Mouse (Mus musculus) mesoderm, embryonic 11.5 days (tissue): ENCODE data around the gene Gpd1l.

ENCODE experiments used
- DNase-seq: peaks from one replicate; pipeline ENCODE4 v3.0.0-alpha.2; 2012; ENCODE audit warnings: low read depth, low spot score

Gene Gpd1l

DNA sequence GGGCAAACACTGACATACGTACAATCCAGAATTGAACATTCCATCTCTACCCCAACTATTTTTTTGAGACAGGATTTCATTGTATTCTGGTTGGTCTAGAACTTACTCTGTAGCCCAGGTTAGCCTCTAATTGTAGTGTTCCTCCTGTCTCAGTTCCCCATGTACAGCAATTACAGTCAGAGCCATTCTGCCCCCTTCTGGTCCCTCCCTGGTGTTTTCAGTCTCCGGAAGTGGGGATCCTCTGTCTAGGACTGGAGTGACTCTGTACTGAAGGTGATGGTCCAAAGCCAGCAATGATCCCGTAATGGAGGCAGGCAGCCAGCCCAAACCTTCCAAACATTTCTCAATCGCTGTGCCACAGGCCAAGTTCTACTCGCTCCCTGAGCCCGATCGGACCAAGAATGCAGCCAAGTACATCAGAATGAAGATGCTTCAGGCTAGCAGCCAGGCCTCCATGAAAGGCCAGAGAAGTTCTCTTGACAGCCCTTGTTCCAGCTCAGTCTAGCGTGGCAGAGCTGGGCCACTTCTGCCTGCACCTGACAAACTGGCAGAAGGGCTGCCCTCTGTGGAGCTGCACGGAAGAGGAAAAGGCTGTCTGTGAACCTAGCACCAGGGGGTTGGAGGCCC lies 3.2 kb downstream of the Gpd1l start:
- no peak for DNase-seq

DNA sequence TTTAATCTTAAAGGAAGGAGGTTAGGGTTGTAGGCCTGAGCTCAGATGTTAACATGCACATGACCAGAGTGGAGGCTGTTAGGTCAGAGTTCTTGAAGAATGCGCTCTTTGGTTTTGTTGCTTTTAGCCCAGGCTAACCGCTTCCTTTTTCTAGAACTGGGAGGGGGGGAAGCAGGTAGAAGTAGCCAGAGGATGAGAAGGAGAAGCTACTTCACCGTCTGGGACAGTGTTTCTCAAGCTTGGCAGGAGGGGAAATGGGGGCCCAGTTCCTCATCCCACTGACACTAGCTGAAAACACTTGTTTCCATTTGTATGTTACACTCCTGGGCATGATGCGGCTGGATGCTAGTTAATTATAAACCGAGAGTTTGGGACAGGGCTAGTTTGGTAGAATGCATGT lies 8.2 kb downstream of the Gpd1l start:
- DNase-seq, result no peak

DNA sequence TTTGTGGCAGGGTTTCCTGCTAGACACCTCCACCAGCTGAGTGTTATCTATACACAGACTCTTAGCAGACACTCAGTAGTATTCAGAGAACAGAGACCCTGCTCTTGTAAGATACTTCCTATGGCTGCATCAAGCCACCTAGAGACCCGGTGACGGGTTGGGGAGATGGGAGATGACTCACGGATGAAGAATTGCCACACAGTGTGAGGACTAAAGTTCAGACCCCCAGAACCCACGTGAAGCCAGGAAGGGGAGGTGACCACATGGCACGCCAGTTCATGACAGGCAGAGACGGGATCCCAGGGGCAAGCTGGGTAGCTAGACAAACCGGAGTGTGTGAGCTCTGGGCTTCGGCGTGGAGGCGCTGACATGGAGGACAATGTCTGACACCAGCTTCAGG lies 8.7 kb downstream of the Gpd1l start:
- no peak for DNase-seq

DNA sequence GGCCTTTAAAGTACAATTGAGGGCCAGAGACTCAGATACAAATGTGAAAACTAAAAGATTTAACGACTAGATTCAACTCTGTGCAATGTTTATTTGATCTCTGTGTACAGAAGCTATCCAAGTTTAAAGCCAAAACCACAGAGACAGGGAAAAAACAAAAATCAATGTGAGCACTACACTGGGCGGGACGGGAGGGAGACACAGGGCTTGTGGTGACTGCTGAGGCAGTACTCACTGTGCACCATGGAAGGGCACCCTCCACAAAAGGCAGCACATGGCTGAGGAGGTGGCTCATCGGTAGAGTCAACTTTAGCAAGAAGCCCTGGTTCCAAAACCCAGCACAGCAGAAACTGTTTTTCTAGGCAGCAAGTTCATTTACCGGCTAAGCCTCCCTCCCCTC lies 9.3 kb downstream of the Gpd1l start:
- DNase-seq, result no peak

DNA sequence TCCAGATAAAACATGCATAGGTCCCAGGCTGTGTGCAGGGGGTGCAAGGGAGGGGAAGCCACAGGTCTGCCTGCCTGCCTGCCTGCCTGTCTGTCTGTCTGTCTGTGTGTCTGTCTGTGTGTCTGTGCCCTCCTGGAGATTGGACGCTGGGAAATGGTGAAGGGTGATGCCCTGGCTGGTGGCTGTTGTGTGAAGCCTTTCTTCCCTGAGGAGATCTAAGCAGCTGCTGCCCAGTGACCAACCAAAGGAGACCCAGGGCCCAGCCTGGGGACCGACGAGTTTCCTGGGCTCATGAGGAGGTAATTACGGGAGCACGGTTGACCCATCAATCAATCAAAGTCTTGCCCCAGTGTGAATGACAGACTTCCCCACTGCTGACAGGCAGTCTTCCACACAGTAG lies 11.6 kb downstream of the Gpd1l start:
- no peak for DNase-seq

DNA sequence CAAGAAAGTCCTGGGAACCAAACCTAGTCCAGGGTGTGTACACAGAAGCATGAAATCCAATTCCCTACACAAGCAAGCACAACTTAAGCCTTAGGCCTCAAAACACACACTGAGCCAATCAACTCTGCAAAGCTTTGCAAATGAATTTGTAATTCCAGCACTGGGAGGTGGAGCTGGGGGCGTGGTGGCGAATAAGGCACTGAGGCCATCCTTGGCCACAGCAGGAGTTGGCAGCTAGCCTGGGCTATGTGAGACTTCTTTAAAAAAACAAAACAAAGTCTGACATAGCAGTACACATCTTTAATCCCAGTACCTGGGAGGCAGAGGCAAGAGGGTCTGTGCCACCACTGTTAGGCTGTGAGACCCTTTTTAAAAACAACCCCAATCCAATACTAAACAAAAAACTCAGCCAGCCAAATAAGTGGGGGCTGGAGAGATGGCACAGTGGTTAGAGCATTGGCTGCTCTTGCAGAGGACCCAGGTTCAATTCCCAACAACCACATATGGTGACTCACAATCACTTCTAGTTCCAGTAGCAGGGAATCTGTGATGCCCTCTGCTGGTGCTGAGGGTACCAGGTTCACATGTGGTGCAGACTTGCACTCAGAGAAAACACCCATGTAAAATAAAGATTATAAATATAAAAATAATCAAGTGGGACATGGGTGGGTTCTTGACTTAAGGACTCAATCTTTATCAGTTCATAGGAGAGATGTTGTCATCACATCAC lies 12.3 kb downstream of the Gpd1l start:
- DNase-seq, result no peak

DNA sequence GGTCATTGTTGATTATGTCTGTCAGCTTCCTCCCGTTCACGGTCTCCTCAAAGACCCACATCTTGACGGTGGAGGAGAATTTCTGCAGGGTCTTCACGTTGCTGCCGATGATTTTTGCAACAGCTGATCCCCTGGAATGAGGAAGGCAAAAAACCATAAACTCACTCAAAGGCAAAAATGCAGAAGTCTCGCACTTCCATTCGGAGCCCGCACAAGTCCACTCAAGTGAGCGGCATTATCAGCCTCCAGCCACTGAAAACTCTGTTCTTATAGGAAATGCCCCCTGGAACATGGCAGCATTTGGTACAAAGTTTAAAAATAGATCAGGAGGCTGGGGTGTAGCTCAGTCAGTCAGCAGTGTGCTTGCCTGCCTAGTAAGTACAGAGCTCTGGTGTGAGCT lies 13.2 kb downstream of the Gpd1l start:
- DNase-seq, result no peak

DNA sequence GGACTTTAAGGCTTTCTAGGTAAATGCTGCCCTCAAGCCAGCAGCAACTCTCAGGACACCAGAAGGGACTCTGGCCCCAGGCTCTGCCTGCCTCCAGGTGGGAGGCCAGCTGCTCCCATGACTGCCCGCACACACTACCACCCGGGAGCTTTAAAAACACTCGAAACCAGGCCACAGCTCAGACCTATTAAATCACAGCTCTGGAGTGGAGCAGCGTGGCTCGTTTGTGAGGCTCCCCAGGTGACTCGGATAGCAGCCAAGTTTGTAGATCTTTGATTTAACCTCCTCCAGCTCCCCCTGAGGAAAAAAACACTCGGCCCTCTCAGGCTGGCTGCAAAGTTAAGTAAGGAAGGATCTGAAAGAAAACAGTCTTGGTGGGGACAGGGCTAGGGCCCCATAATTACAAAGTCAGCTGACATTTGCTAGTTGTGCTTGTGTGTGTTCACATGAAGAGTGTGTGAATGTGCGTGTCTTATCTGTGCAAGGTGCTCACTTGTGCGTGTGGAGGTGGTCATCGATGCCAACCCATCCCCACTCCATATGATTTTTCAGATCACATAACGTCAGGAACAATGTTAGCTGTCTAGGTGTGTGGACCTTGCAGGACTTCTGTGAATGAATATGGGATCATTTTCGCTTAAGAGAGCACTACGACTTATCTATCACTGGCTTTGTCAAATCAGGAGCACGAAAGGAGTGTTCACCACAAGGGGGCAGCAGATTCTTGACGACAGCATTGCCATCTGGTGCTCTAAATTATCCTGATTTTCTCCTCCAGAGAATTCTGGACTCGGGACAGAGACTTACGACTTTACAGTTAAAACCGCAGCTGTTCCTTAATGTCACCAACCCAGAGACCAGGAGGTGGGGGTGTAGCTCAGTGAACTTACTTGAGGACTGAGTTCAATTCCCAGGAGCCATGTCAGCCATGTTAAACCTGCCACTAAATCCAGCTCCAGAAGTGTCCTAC lies 20.8 kb downstream of the Gpd1l start:
- peak; percentile 87 for DNase-seq

DNA sequence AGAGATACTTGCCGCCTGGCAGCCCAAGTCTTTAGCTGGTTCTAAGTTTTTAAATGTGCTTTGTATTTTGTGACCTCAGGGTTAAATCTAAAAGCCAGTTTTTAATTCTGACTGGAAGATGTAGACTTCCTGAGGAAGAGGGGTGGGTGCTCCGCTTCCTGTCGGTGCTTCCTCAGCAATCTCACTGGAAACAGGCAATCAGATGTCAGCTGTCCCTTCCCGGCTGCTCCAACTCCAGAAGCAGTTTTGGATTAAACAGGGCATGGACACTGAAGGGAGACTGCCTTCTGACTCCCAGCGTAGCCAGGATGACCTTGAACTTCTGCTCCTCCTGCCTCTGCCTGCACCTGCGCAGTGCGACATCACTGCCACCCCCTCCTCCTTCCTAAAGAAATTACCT lies 26.3 kb downstream of the Gpd1l start:
- DNase-seq, result no peak

DNA sequence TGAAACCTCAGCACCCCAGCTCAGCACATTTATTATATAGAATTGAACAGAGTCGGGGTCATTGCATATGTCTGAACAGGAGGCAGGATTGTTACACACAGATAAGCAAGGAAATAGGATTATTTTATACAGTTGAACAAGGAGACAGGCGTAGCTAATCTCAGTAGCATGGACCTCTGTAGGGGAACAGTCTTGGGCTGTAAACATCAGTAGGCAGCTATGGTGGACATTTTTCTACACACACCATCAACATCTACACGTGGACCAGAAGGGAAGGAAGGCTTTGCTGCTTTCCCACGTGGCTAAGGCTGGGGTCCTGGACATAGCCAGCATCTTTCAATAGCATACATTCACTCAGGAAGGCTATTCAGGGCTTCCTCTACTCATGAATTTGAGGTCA lies 37.9 kb downstream of the Gpd1l start:
- DNase-seq, result no peak

DNA sequence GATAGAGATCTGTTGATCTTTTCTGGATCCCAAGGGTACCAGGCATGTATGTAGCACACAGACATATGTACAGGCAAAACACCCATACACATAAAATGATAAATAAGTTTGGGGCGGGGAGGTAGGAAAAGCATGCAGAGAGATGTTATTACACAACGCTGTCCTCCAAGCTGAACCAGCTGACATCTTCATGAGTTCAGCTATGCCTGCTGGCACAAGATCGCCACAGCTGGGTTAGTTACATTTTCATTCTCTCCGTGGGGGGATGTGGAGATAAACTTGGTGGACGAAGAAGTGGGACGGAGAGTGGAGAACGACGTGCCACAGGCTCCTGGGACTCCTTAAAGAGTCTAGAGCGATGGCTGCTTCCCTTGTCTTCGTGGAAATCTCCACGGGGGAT lies 40.8 kb downstream of the Gpd1l start:
- DNase-seq, result no peak

DNA sequence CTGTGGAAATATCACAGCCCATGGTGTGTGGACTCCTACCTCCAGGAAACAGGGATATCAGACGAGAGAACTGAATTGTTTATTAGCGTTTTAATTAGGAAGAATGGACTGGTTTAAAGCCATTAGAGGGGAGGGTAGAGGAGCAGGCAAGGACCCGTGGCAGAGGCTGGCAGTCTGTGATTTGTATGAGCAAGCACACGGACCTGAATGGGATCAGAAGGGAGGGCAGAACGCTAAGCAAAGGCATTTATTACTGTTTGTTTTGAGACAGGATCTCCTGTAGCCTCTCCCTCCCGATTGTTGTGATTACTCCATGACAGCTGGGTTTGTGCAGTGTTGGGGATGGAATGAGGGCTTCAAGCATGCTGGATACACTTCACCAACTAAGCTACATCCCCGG lies 43.4 kb downstream of the Gpd1l start:
- DNase-seq, result no peak

DNA sequence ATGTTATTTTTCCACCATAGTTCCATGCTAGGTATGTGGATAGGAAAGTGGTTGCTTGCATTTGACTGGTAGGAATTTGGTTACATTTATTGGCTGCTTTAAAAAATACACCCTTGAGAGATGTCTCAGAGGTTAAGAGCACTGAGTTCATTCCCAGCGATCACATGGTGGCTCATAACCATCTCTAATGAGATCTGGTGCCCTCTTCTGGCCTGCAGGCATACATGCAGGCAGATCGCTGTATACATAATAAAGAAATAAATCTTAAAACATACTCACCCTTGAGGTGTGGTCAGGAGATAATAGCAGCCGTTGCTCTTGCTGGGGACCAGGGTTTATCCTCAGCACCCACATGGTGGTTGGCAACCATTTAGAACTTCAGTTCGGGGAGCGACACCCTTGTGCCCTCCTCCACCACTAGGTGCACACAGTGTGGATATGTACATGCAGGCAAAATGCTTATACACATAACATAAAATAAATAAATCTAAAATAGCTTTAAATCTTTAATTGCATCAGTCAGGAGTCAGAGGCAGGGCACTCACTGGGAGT lies 44.9 kb downstream of the Gpd1l start:
- DNase-seq, result no peak

DNA sequence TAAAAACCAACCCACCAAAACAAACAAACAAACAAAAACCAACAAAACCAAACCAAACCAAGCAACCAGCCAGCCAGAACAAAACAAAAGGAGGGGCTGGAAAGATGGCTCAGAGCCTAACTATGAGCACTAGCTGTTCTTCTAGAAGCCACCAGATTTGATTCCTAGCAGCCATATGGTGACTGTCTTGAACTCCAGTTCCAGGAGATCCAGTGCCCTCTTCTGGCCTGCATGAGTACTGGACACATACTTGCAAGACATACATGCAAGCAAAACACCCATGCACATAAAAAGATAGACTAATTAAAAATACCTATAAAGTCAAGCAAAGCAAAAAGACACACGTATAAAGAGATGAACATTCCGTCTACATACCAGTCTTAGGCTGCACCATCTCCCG lies 46.1 kb downstream of the Gpd1l start:
- DNase-seq, result peak; percentile 35

DNA sequence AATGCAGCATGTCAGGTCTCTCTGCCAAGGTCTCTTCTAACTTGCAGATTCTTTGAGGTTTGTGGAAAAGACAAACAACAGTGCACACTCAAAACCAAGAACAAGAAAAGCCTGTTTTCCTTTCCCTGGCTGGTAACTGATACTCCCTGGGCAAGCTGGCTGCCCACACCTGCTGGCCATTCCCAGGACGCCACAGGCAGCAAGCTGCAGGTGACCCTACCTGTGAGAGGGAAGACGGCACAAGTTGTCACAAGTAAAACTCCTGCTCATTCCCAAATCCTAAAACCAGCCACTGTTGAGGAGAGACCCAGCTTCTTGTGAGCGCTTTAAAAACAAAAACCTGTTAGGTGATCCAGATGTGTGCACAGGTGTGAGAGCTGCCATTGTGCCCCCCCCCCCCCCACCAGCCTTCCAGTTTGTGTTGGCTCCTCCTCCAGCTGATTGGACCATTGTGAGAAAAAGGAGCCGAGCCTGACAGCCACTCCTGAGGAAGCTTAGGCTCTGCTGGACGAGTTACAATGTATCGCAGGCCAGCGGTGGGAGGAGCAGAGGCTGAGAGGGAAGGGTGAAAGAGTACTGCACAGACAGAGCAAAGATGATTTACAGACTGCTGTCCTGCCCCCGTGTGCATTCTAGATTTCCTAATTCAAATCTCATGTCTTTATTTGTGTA lies 47.7 kb downstream of the Gpd1l start:
- DNase-seq, result no peak

DNA sequence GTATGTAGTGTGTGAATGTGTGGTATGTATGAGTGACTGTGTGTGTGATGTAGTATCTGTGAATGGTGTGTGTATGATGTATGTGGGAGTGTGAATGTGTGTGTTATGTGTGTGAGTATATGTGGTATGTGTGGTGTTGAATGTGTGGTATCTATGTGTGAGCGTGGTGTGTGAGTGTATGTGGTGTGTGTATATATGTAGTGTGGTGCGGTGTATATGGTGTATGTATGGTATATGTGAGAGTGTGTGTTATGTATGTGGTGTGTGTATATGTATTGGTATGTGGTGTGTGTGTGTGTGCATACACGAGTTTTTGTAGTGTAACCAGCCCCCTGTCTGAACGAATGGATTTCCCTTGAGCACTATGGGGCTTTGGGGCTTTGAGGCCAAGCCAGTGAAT lies 48.2 kb downstream of the Gpd1l start:
- no peak for DNase-seq

DNA sequence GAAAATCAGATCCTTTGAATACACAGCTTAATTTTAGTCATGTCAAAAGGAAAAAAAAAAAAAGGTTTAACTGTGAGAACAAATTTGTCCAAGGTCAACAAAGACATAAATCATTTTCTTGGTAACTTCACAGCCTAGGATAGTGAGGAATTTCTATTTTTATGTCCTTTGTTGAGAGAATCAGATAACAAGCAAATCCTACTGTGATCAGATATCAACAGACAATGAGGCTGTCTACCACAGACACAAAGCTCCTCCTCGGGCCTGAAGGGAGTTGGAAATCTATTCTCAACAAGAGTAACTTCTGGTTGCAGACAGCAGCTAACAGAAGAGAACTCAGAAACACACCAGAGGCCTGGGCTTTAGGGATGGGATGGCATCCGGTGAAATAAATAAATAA lies 51.8 kb downstream of the Gpd1l start:
- DNase-seq, result no peak

DNA sequence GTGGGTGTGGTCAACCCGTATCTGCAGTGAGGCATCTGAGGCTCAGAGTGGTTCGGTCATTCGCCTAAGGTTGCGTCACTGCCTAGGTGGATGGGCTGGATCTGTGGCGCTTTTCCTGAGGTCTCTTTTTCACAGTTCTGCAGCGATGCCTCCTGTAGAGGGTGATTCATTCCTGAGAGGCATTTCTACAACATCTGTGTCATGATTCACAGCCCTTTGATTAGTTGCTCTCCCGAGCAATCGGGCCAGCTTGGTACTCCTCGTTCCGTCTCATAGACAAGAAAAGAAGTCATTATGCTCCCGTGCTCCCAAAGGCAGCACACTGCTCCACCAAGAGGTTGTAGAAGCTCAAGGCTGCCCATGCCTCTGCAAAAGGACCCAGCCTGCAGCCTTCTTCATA lies 78.5 kb downstream of the Gpd1l start:
- peak; percentile 14 for DNase-seq

DNA sequence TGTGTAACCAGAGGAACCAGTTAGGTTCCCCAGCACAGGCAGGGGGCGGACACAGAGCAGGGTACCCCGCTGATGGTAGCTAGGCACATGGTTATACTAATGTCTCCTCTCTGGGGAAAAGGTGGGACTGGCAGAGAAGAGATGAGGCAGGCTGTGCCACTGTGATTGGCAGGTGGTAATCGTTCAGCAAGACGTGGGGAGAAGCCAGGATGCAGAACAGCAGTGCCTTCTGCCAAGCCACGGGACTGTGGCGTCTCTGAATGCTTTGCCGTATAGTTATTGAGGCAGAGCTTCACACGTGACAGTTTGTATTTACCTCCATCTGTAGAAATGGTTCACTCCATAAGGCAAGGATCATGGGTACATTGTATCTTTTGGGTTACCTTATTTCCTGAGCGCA lies 79.1 kb downstream of the Gpd1l start:
- DNase-seq, result no peak

DNA sequence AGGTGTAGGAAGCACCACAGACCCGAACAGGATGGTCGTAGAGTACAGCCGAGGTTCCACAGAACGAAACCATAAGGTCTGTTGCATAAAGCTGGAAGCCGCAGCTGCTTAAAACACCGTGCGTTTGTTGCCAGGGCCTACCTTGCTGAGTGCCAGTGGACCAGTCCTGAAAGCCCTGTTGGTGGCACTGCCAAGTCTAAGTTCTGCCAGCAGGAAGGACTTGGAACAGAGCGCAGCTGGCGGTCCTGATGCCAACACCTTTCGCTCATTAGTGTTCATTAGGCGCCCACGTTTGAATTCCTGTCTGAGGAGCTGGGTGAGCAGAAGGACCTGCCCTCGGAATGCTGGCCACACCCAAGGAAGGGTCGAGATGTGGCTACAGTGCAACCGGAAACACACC lies 80.5 kb downstream of the Gpd1l start:
- no peak for DNase-seq

DNA sequence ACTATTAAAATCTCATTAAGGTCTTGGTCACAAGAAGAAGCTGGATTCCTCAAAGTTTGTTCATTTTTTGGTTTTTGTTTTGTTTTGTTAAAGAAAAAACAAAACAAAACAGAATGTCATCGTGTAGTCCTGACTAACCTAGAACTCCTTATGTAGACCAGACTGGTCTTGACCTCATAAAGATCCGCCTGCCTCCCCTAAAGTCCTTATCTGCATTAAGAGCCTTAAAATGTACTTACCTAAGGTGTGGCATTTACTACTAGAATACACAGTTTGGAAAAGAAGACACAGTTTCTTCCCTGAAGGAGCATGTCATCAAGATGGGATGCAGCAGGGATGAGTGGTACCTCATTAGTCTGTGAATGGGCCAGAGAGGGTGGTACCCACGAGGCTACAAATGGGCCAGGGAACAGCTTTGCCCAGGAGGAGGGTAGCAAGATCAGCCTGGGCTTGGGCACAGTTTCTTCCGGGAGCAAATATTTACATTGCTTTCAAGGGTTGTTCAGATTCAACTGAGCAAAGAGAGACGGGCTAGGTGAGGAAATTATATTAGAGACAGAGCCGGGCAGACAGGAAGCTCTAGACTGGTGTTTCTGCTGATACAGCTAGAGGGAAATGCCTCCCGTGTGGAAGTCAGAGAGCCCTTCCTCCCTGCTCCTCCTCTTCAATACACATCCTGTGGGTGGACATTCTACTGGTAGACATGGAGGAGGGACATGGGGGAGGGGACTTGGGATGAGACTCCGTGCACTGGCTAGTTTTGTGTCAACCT lies 82.2 kb downstream of the Gpd1l start:
- DNase-seq, result no peak
